14 mouse cellular contexts compared by ENCODE assay signal in the genomic region with DNA sequence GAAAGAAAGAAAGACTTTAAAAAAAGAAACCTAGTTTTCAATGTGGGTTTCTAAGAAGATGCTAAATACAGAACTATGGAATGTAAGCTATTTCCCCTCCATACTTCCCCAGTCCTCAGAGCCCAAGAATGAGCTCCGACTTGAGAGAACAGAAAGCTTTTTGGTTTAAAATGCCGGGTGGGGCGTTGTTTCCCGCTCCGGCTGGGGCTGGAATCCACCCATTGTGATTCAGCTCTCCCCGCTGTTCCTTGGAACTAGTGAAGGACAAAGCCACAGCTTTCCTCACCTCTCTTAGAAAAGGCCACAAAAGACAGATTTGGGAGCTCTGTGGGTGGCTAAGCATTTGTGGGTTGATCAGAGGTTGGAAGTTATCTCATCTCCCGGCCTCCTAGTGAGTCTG. TPM values are rescaled to one million over a fixed set of nuclear protein-coding genes. Genes with fewer than 3 reads are reported as not detected.
DNase-seq lines count a peak whose midpoint lies in the region; ATAC-seq and TF ChIP-seq lines count a peak whose summit lies in the region.
"Had no signal": no experiment of that assay in that cellular context is flagged by ENCODE, and none has a peak within 500 bp of the region (broad histone marks: within the 10 kb centered on the region; RNA-seq: fewer than 3 reads in every experiment).

No protein-coding gene starts in this region.

- TF ChIP-seq EP300 in heart, postnatal 0 days (IDR thresholded peaks at IDR 0.05; ENCODE audit: low read depth) = no peak

- H3K27me3 ChIP-seq in heart, postnatal 0 days (ENCODE audit: control insufficient read depth, insufficient read depth, low read length) = no peaks in the 10 kb centered on the region
- no peaks in the 10 kb centered on the region for H3K27me3 ChIP-seq in heart, embryonic 10.5 days (ENCODE audit: insufficient read depth, poor library complexity, severe bottlenecking)
- H3K27me3 ChIP-seq in hindbrain, embryonic 10.5 days (ENCODE audit: insufficient read depth, poor library complexity, severe bottlenecking) = no peaks in the 10 kb centered on the region

- no peaks in the 10 kb centered on the region for H3K4me1 ChIP-seq in heart, postnatal 0 days (ENCODE audit: control insufficient read depth, insufficient read depth)
- peaks cover 9% of the 10 kb centered on the region for H3K4me1 ChIP-seq in heart, embryonic 10.5 days
- peaks cover 12 to 38% of the 10 kb centered on the region in 2 experiments for H3K4me1 ChIP-seq in ES-E14 (ENCODE audit: control insufficient read depth in 2 of 2, insufficient read depth in 2 of 2, low read length in 2 of 2, poor library complexity in 1 of 2)
- peaks cover 8% of the 10 kb centered on the region; the same call in 1 of the 2 replicates for H3K4me1 ChIP-seq in embryonic fibroblast, embryonic 13.5 days (ENCODE audit: control insufficient read depth, insufficient read depth, low read length)
- H3K4me1 ChIP-seq in hindbrain, embryonic 10.5 days (replicated peaks) = no peaks in the 10 kb centered on the region

- no peak overlapping the region for H3K4me3 ChIP-seq in heart, postnatal 0 days (ENCODE audit: low read depth, low read length)
- H3K4me3 ChIP-seq in heart, embryonic 10.5 days = no peak overlapping the region
- no peak overlapping the region for H3K4me3 ChIP-seq in ES-E14 (ENCODE audit: insufficient read depth in 1 of 2, low read depth in 1 of 2, low read length in 2 of 2, poor library complexity in 1 of 2, severe bottlenecking in 1 of 2)
- H3K4me3 ChIP-seq in embryonic fibroblast, embryonic 13.5 days (ENCODE audit: insufficient read depth, low read length) = no peak overlapping the region
- no peak overlapping the region for H3K4me3 ChIP-seq in hindbrain, embryonic 10.5 days
- H3K4me3 ChIP-seq: erythroblast, embryonic 14.5 days had no signal

- in situ Hi-C loops in ES-E14 (cut with MboI; ENCODE audit: low sequenced_read_pairs in 2 of 2, unreplicated experiment in 2 of 2) = loop anchor here in 1 of 2 experiments (10.0 kb wide), 1 partner anchor 281 kb away; no protein-coding TSS in a partner anchor

- no peak for DNase-seq in heart, postnatal 0 days (ENCODE audit: low spot score)
- no peak for DNase-seq in heart, embryonic 10.5 days (ENCODE audit: low spot score)
- DNase-seq in 3T3-L1 (ENCODE audit: low read depth, low spot score) (peak; percentile 77), ES-E14 (ENCODE audit: low read depth, low spot score) (peak; percentile 96)
- DNase-seq in hindbrain, embryonic 10.5 days (ENCODE audit: low spot score) = no peak
- DNase-seq in left cerebral cortex, adult 18-20 months (ENCODE audit: low spot score in 2 of 2) = no peak
- no peak for DNase-seq in right cerebral cortex, postnatal 14 days
- DNase-seq: cerebellum, adult 11-12 months had no signal

- H3K4me2 ChIP-seq in heart, postnatal 0 days (ENCODE audit: low read depth, low read length) = no peak overlapping the region
- H3K4me2 ChIP-seq: liver, embryonic 11.5 days; midbrain, embryonic 11.5 days had no signal

- TF ChIP-seq POLR2A in embryonic fibroblast, embryonic 13.5 days (IDR thresholded peaks at IDR 0.05; ENCODE audit: low read depth, low read length) = no peak

- WGBS in heart, postnatal 0 days = 53% methylated on average over 7 of the region's 7 CpGs
- WGBS in heart, embryonic 10.5 days = 62% methylated on average over 7 of the region's 7 CpGs
- WGBS in hindbrain, embryonic 10.5 days = 28% methylated on average over 7 of the region's 7 CpGs

- H3K9ac ChIP-seq in heart, postnatal 0 days (replicated peaks; ENCODE audit: low read depth, low read length) = no peak overlapping the region
- no peak overlapping the region for H3K9ac ChIP-seq in ES-E14 (ENCODE audit: insufficient read depth, low read depth, low read length, poor library complexity, severe bottlenecking)

- H3K27ac ChIP-seq in heart, postnatal 0 days (ENCODE audit: low read depth) = peak overlapping the region; percentile 74
- no peak overlapping the region for H3K27ac ChIP-seq in heart, embryonic 10.5 days
- peak overlapping the region; percentile 98 for H3K27ac ChIP-seq in ES-E14 (ENCODE audit: insufficient read depth, low read depth, low read length, poor library complexity, severe bottlenecking)
- peak overlapping the region; percentile 73 for H3K27ac ChIP-seq in embryonic fibroblast, embryonic 13.5 days (ENCODE audit: insufficient read depth, low read length)
- no peak overlapping the region for H3K27ac ChIP-seq in hindbrain, embryonic 10.5 days

- H3K9me3 ChIP-seq in heart, postnatal 0 days (replicated peaks; ENCODE audit: control insufficient read depth, low read length) = no peaks in the 10 kb centered on the region
- H3K9me3 ChIP-seq in heart, embryonic 10.5 days = no peaks in the 10 kb centered on the region
- no peaks in the 10 kb centered on the region for H3K9me3 ChIP-seq in ES-E14 (ENCODE audit: control insufficient read depth, insufficient read depth, low read depth, low read length)
- no peaks in the 10 kb centered on the region for H3K9me3 ChIP-seq in hindbrain, embryonic 10.5 days

- TF ChIP-seq CTCF in heart, postnatal 0 days (IDR thresholded peaks at IDR 0.05; ENCODE audit: low read depth) = no peak
- no peak for TF ChIP-seq CTCF in embryonic fibroblast, embryonic 13.5 days (IDR thresholded peaks at IDR 0.05; ENCODE audit: borderline replicate concordance, insufficient read depth, low read length)

- H3K36me3 ChIP-seq in heart, postnatal 0 days (replicated peaks; ENCODE audit: control insufficient read depth, insufficient read depth, low read length) = no peaks in the 10 kb centered on the region
- no peaks in the 10 kb centered on the region for H3K36me3 ChIP-seq in heart, embryonic 10.5 days
- peaks cover 3% of the 10 kb centered on the region; the same call in 1 of the 2 replicates for H3K36me3 ChIP-seq in ES-E14 (ENCODE audit: control insufficient read depth, insufficient read depth, low read length, poor library complexity, severe bottlenecking)
- no peaks in the 10 kb centered on the region for H3K36me3 ChIP-seq in hindbrain, embryonic 10.5 days

- no peak for ATAC-seq in heart, postnatal 0 days (ENCODE audit: insufficient read depth, low read depth)

TF ChIP-seq in ES-E14, 5 proteins besides CTCF, POLR2A, EP300 and RAD21:
- TF ChIP-seq HCFC1 (IDR thresholded peaks at IDR 0.05; ENCODE audit: borderline replicate concordance, insufficient read depth, low read length) (0 out of 2 replicates have a peak, but pooled peaks have one; percentile 39), ZC3H11A (IDR thresholded peaks at IDR 0.05; ENCODE audit: borderline replicate concordance, low read depth, low read length) (no peak), MAFK (IDR thresholded peaks at IDR 0.05; ENCODE audit: insufficient read depth, low read depth, low read length) (no peak), CHD2 (IDR thresholded peaks at IDR 0.05; ENCODE audit: low read depth, low read length) (peak; percentile 71), ZNF384 (IDR thresholded peaks at IDR 0.05; ENCODE audit: low read depth, low read length) (no peak)
TF ChIP-seq in ES-E14: peak in this region for 2.

RNA-seq across cellular contexts. Expression of gene Spen, which starts 26.9 kb away (rescaled TPM):
- total RNA-seq in heart, postnatal 0 days (2014; rRNA removed; ENCODE audit: low replicate concordance) = 2.3 and 5.9 TPM in 2 replicates
- polyA plus RNA-seq in heart, postnatal 0 days (2015; fragmentation: Nextera tagmentation; extraction: Ambion mirVana) = 4.3 and 4.9 TPM in 2 replicates
- polyA plus RNA-seq in heart, embryonic 10.5 days (2016; fragmentation: Nextera tagmentation; extraction: Ambion mirVana) = 6.0 and 8.4 TPM in 2 replicates
- total RNA-seq in ES-E14 (2012; rRNA removed) = 51.5 and 58.6 TPM in 2 replicates
- 20.7 and 21.2 TPM in 2 replicates for polyA plus RNA-seq in embryonic fibroblast, embryonic 13.5 days (2011; ENCODE audit: insufficient read length, low read depth, missing spikeins)
- 12.8 and 14.2 TPM in 2 replicates for polyA plus RNA-seq in hindbrain, embryonic 10.5 days (2016; fragmentation: Nextera tagmentation; extraction: Ambion mirVana)
- 10 to 100 TPM; 58.4 to 60.6 TPM for total RNA-seq in left cerebral cortex, adult 18-20 months (2021)

RNA-seq across cellular contexts. Expression of gene Fblim1, which starts 40.6 kb away (rescaled TPM):
- 48.3 and 61.5 TPM in 2 replicates for total RNA-seq in heart, postnatal 0 days (2014; rRNA removed; ENCODE audit: low replicate concordance)
- polyA plus RNA-seq in heart, postnatal 0 days (2015; fragmentation: Nextera tagmentation; extraction: Ambion mirVana) = 47.1 and 57.5 TPM in 2 replicates
- 61.9 and 62.7 TPM in 2 replicates for polyA plus RNA-seq in heart, embryonic 10.5 days (2016; fragmentation: Nextera tagmentation; extraction: Ambion mirVana)
- 71.3 and 112 TPM in 2 replicates for total RNA-seq in ES-E14 (2012; rRNA removed)
- 72.4 and 90.1 TPM in 2 replicates for polyA plus RNA-seq in embryonic fibroblast, embryonic 13.5 days (2011; ENCODE audit: insufficient read length, low read depth, missing spikeins)
- polyA plus RNA-seq in hindbrain, embryonic 10.5 days (2016; fragmentation: Nextera tagmentation; extraction: Ambion mirVana) = 33.7 and 34.4 TPM in 2 replicates
- 1 to 10 TPM; 1.4 to 1.6 TPM for total RNA-seq in left cerebral cortex, adult 18-20 months (2021)

RNA-seq across cellular contexts. Expression of gene Tmem82, which starts 53.1 kb away (rescaled TPM):
- 0.89 and 6.1 TPM in 2 replicates for total RNA-seq in heart, postnatal 0 days (2014; rRNA removed; ENCODE audit: low replicate concordance)
- polyA plus RNA-seq in heart, postnatal 0 days (2015; fragmentation: Nextera tagmentation; extraction: Ambion mirVana) = 6.8 and 7.3 TPM in 2 replicates
- 0.96 and 2.4 TPM in 2 replicates for polyA plus RNA-seq in heart, embryonic 10.5 days (2016; fragmentation: Nextera tagmentation; extraction: Ambion mirVana)
- total RNA-seq in ES-E14 (2012; rRNA removed) = 3.9 and 10.1 TPM in 2 replicates
- polyA plus RNA-seq in embryonic fibroblast, embryonic 13.5 days (2011; ENCODE audit: insufficient read length, low read depth, missing spikeins) = not detected in 2 replicates
- polyA plus RNA-seq in hindbrain, embryonic 10.5 days (2016; fragmentation: Nextera tagmentation; extraction: Ambion mirVana) = 1.2 and 1.5 TPM in 2 replicates
- total RNA-seq in left cerebral cortex, adult 18-20 months (2021) = under 1 TPM; 0.53 to 0.63 TPM

RNA-seq across cellular contexts. Expression of gene Slc25a34, which starts 58.3 kb away (rescaled TPM):
- total RNA-seq in heart, postnatal 0 days (2014; rRNA removed; ENCODE audit: low replicate concordance) = 12.8 and 56.2 TPM in 2 replicates
- 17.9 and 20.6 TPM in 2 replicates for polyA plus RNA-seq in heart, postnatal 0 days (2015; fragmentation: Nextera tagmentation; extraction: Ambion mirVana)
- polyA plus RNA-seq in heart, embryonic 10.5 days (2016; fragmentation: Nextera tagmentation; extraction: Ambion mirVana) = 0.20 and 0.34 TPM in 2 replicates
- 0.76 and 0.79 TPM in 2 replicates for total RNA-seq in ES-E14 (2012; rRNA removed)
- 0.19 TPM in 1 of 2 replicates, not detected in the other for polyA plus RNA-seq in embryonic fibroblast, embryonic 13.5 days (2011; ENCODE audit: insufficient read length, low read depth, missing spikeins)
- 0.10 TPM in 1 of 2 replicates, not detected in the other for polyA plus RNA-seq in hindbrain, embryonic 10.5 days (2016; fragmentation: Nextera tagmentation; extraction: Ambion mirVana)
- 1 to 10 TPM; 3.9 to 4.1 TPM for total RNA-seq in left cerebral cortex, adult 18-20 months (2021)
- total RNA-seq: granulocyte monocyte progenitor cell, adult 5-6 weeks had no signal
- polyA plus RNA-seq: erythroblast, embryonic 14.5 days; liver, embryonic 11.5 days; midbrain, embryonic 11.5 days; neural tube, embryonic 14.5 days had no signal

Comparison
In these comparisons a context has a peak if more than half of its experiments do, and no peak if none do; other contexts are left out.
1. H3K27ac ChIP-seq: peak in heart, postnatal 0 days (single experiment), ES-E14 (single experiment) and embryonic fibroblast, embryonic 13.5 days (single experiment); none in heart, embryonic 10.5 days (single experiment) and hindbrain, embryonic 10.5 days (single experiment).
2. DNase-seq: peak in 3T3-L1 (single experiment) and ES-E14 (single experiment); none in heart, postnatal 0 days (single experiment), heart, embryonic 10.5 days (single experiment), hindbrain, embryonic 10.5 days (single experiment), left cerebral cortex, adult 18-20 months (0 of 2) and right cerebral cortex, postnatal 14 days (single experiment).